Mouse (Mus musculus) liver (tissue): ENCODE measurements at regions not wholly inside any gene's neighbourhood (a gene's known extent, or its start where the extent isn't known, plus 50 kb on each side); places are given as distances from the start of the nearest gene placed in this dataset.

Source experiments
- DNase-seq: peaks from one replicate; pipeline ENCODE4 v3.0.0-alpha.2; 2020; ENCODE audit warnings: mixed read lengths

- DNase-seq, result no peak
These were observed 59.4 kb upstream of the Ifne start for GRCm38 (mm10) chr4:88939397-88939796.

DNA sequence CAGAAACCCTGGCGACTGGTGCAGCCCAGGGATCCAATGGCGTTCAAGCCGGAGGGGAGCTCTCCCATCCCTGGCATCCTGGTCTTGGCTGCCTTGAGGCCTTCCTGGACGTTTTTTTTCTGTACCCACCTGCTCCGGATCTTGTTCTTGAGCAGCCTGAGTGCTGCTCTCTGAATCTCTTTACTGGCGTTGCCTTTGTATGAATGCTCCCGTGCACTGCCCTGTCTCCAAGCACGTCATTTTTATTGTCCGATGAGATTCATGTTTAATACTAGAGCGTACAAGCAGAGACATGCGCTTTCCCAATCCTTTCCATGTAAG is 58.7 kb upstream of the Ifne start:
- no peak for DNase-seq

GRCm38 (mm10) chr4:88937866-88938711 is 58.1 kb upstream of the Ifne start:
- DNase-seq, result peak; percentile 79

DNA sequence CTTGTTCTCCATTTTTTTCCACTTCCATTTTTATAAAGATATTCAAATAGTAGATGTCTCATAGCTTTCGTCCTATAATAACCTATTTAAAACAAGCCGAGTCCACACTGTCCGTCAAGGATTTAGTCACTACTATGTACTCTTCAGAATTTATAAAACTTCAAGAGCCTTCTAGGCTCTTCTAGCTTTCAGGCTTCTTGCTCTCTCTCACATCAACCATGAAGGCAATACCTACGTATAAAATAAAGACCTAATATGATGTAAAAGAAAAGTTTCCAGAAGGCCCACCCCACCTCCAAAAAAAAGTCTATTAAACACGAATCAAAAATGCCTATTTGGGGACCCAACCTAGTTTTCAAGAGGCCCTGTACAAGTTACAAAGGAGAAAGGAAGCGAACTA is 57.0 kb upstream of the Ifne start:
- DNase-seq, result no peak

GRCm38 (mm10) chr4:88935901-88936300 is 55.9 kb upstream of the Ifne start:
- DNase-seq, result no peak

DNA sequence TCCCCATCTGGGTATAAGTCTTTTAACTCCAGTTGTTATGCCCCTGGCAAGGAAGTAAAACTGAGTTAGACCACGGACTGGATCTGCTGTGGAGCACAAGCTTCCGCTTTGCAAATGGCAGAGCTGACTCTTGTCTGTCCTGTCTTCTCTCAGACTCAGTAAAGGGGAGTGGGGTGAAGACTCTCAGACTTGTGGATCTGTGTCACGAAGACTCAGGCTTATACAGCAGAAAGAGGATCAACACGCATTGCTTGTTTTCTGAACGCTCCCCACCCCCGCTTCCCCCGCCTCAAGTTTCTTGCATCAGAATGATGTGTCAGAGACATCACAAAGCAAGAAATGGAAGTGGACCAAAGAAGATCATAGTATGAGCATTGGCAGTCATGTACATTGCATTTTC is 55.3 kb upstream of the Ifne start:
- DNase-seq, result no peak

- no peak for DNase-seq
These were observed 54.4 kb upstream of the Ifne start for GRCm38 (mm10) chr4:88934266-88935025.

DNA sequence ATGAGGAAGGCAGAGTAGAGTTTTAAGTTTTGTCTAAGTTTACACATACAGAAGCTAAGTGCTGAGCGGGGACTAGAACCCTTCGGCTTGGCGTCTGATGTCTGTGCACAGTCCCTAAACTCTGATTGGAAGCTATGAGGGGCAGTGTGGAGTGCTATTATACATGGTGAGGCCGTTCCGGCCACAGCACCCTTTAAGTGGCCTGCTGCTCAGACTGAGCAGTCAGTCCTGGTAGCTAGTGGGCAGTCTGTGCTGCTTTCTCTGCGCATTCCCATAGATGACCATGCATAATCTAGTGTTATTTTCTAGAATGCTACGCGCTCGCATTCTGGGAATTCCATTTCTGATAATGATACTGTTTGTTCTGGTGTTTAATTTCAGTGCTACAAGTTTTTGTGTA is 51.2 kb upstream of the Ifne start:
- DNase-seq, result no peak
